Mouse (Mus musculus) hindbrain, embryonic 13.5 days (tissue): Measurements from ENCODE around the gene Il25. TPM values are rescaled to one million over a fixed set of nuclear protein-coding genes. Genes with fewer than 3 reads are reported as not detected.
A peak's percentile ranks its signal among the peaks of the same experiment; 100 is the strongest.

Source experiments
- ATAC-seq: fragments of 200-750 bp; cut with Nextera tagmentation; 2 replicates; pipeline ENCODE4 v1.8.0; 2017; ENCODE audit warnings: moderate TSS enrichment; ENCODE audit not compliant: low FRiP score
- H3K27ac ChIP-seq: fragments of 300-500 bp; sonication (generic); 2 replicates; pipeline ENCODE4 v1.5.1; 2015; ENCODE audit warnings: inconsistent platforms, mild to moderate bottlenecking, moderate library complexity
- H3K27me3 ChIP-seq: fragments of 300-500 bp; sonication (generic); 2 replicates; pipeline ENCODE4 v1.6.1; 2015; ENCODE audit warnings: mild to moderate bottlenecking, inconsistent platforms
- H3K36me3 ChIP-seq: fragments of 300-500 bp; sonication (generic); 2 replicates; pipeline ENCODE4 v1.6.1; 2015; ENCODE audit warnings: mild to moderate bottlenecking, inconsistent platforms
- H3K4me1 ChIP-seq: fragments of 300-500 bp; sonication (generic); replicated peaks from 2 replicates; pipeline ENCODE4 v1.6.1; 2015; ENCODE audit warnings: inconsistent platforms
- H3K4me2 ChIP-seq: fragments of 300-500 bp; sonication (generic); 2 replicates; pipeline ENCODE4 v1.6.1; 2015; ENCODE audit warnings: inconsistent platforms, mild to moderate bottlenecking, moderate library complexity
- H3K4me3 ChIP-seq: fragments of 300-500 bp; sonication (generic); 2 replicates; pipeline ENCODE4 v1.5.1; 2015; ENCODE audit warnings: mild to moderate bottlenecking, inconsistent platforms
- H3K9ac ChIP-seq: fragments of 300-500 bp; sonication (generic); 2 replicates; pipeline ENCODE4 v1.6.1; 2015; ENCODE audit warnings: mild to moderate bottlenecking, inconsistent platforms
- H3K9me3 ChIP-seq: fragments of 300-500 bp; sonication (generic); 2 replicates; pipeline ENCODE4 v1.6.1; 2016; ENCODE audit warnings: inconsistent platforms
- WGBS: fragments of 180-500 bp; shearing (Covaris S2); methylation state at CpG from one replicate; pipeline ENCODE4 v1.1.7; 2015; 5-methylcytosine and 5-hydroxymethylcytosine counted together
- polyA plus RNA-seq: library from polyadenylated mRNA; unstranded; fragments of >200 nt; fragmentation: Nextera tagmentation; extraction: Ambion mirVana; gene quantifications from 2 replicates; pipeline ENCODE4 v1.2.1, GENCODE M21; 2015

Gene Il25
- 0.38 and 0.83 TPM in 2 replicates for polyA plus RNA-seq

DNA sequence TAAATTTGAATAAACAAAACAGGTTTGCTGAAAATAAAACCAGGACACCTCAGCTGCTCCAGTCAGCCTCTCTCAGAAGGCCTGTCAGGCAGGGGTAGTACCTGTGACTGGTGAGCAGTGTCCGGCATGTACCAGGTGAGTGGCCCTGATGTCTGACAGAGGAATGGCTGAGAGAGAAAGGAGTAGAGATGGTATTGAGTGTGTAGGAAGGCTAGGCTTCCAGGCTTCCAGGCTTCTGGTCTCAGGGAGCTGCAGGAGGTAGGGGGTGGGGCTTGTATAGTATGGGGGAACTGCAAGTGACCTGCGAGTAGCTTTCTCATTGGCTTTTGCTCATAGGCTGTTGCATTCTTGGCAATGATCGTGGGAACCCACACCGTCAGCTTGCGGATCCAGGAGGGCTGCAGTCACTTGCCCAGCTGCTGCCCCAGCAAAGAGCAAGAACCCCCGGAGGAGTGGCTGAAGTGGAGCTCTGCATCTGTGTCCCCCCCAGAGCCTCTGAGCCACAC is at the start of gene Il25:
TSS of gene Il25 (plus strand) at position 51 of the 506 bp plus-strand sequence.
- 24% methylated on average over 6 of the region's 6 CpGs for WGBS
- no peaks in the 10 kb centered on the region for H3K9me3 ChIP-seq
- peaks cover 32% of the 10 kb centered on the region for H3K4me1 ChIP-seq
- ATAC-seq: no peak
- peaks cover 10% of the 10 kb centered on the region; the same call in 1 of the 2 replicates for H3K27me3 ChIP-seq
- no peak within 1 kb of the TSS for H3K4me3 ChIP-seq
- H3K9ac ChIP-seq: peak within 1 kb of the TSS; percentile 26; the same call in 1 of the 2 replicates
- peak within 1 kb of the TSS; percentile 23 for H3K4me2 ChIP-seq
- no peak within 1 kb of the TSS for H3K27ac ChIP-seq
- no peaks in the 10 kb centered on the region for H3K36me3 ChIP-seq

- H3K36me3 ChIP-seq: peaks cover 25% of the 10 kb centered on the region
- under 1% methylated on average over 27 of the region's 27 CpGs for whole genome bisulfite sequencing
- H3K4me2 ChIP-seq: peak within 1 kb of the TSS; percentile 81
- peaks cover 6% of the 10 kb centered on the region for H3K27me3 ChIP-seq
- ATAC-seq: peak; percentile 90
- H3K27ac ChIP-seq: peak within 1 kb of the TSS; percentile 94
- H3K4me3 ChIP-seq: peak within 1 kb of the TSS; percentile 72
- peaks cover 33% of the 10 kb centered on the region for H3K4me1 ChIP-seq
- H3K9me3 ChIP-seq: no peaks in the 10 kb centered on the region
- H3K9ac ChIP-seq: peak within 1 kb of the TSS; percentile 89
Measured at GRCm38 (mm10) chr14:54883154-54884021, 49.1 kb upstream of the Il25 start, which contains the start of the genes Bcl2l2 and Gm20521. Bcl2l2 (plus strand) TSS chr14:54883377. Gm20521 (plus strand) TSS chr14:54883441.

- H3K4me2 ChIP-seq: peak overlapping the region; percentile 81
- H3K4me3 ChIP-seq: peak overlapping the region; percentile 72
- WGBS: 39% methylated on average over 21 of the region's 21 CpGs
- H3K4me1 ChIP-seq: peaks cover 33% of the 10 kb centered on the region
- H3K9me3 ChIP-seq: no peaks in the 10 kb centered on the region
- peaks cover 28% of the 10 kb centered on the region for H3K36me3 ChIP-seq
- peak overlapping the region; percentile 89 for H3K9ac ChIP-seq
- H3K27me3 ChIP-seq: no peaks in the 10 kb centered on the region
- ATAC-seq: no peak
- H3K27ac ChIP-seq: peak overlapping the region; percentile 94
Measured at GRCm38 (mm10) chr14:54884022-54884712, 48.3 kb upstream of the Il25 start.

DNA sequence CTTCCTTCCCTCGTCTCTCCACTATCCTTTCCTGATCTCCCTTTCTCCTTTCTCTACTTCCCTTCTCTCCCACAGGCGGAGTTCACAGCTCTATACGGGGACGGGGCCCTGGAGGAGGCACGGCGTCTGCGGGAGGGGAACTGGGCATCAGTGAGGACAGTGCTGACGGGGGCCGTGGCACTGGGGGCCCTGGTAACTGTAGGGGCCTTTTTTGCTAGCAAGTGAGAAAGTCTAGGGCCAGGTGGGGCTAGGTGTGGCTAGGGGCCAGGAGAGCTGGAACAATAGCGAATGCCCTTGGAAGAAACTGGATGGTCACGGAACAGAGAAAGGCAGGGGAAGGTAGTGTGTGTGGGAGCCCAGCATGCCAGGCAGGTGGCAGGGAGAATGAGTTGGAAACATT is 47.2 kb upstream of the Il25 start:
- Histone ChIP-seq H3K4me1 (peaks cover 33% of the 10 kb centered on the region), H3K4me3 (no peak overlapping the region), H3K9ac (peak overlapping the region; percentile 53), H3K27me3 (no peaks in the 10 kb centered on the region), H3K4me2 (peak overlapping the region; percentile 81), H3K9me3 (no peaks in the 10 kb centered on the region), H3K36me3 (peaks cover 28% of the 10 kb centered on the region), H3K27ac (no peak overlapping the region)
- ATAC-seq: no peak
- 90% methylated on average over 11 of the region's 11 CpGs for WGBS

- H3K4me1 ChIP-seq: peaks cover 26% of the 10 kb centered on the region
- H3K36me3 ChIP-seq: peaks cover 22% of the 10 kb centered on the region
- H3K4me2 ChIP-seq: peak within 1 kb of the TSS; percentile 48
- no peaks in the 10 kb centered on the region for H3K27me3 ChIP-seq
- no peaks in the 10 kb centered on the region for H3K9me3 ChIP-seq
- H3K27ac ChIP-seq: peak within 1 kb of the TSS; percentile 86
- peak within 1 kb of the TSS; percentile 93 for H3K4me3 ChIP-seq
- H3K9ac ChIP-seq: peak within 1 kb of the TSS; percentile 56; the same call in 1 of the 2 replicates
- ATAC-seq: no peak
- WGBS: 95% methylated on average over 3 of the region's 3 CpGs
Measured at GRCm38 (mm10) chr14:54892200-54892599, 40.3 kb upstream of the Il25 start, which contains the start of gene Pabpn1. Pabpn1 (plus strand) TSS chr14:54892500.

GRCm38 (mm10) chr14:54893651-54894181 is 38.8 kb upstream of the Il25 start:
- WGBS: under 1% methylated on average over 38 of the region's 38 CpGs
- ATAC-seq: peak; percentile 99
- Histone ChIP-seq H3K4me3 (peak overlapping the region; percentile 93), H3K27me3 (no peaks in the 10 kb centered on the region), H3K4me2 (peak overlapping the region; percentile 48), H3K36me3 (peaks cover 33% of the 10 kb centered on the region), H3K9me3 (no peaks in the 10 kb centered on the region), H3K4me1 (peaks cover 29% of the 10 kb centered on the region), H3K27ac (peak overlapping the region; percentile 98), H3K9ac (peak overlapping the region; percentile 100)

GRCm38 (mm10) chr14:54894296-54895151 is 38.0 kb upstream of the Il25 start:
- H3K36me3 ChIP-seq: peaks cover 30% of the 10 kb centered on the region
- under 1% methylated on average over 53 of the region's 54 CpGs for WGBS
- ATAC-seq: peak; percentile 58
- H3K4me3 ChIP-seq: peak overlapping the region; percentile 93
- H3K9me3 ChIP-seq: no peaks in the 10 kb centered on the region
- H3K4me2 ChIP-seq: peak overlapping the region; percentile 75
- H3K27ac ChIP-seq: peak overlapping the region; percentile 98
- peaks cover 29% of the 10 kb centered on the region for H3K4me1 ChIP-seq
- no peaks in the 10 kb centered on the region for H3K27me3 ChIP-seq
- peak overlapping the region; percentile 100 for H3K9ac ChIP-seq

DNA sequence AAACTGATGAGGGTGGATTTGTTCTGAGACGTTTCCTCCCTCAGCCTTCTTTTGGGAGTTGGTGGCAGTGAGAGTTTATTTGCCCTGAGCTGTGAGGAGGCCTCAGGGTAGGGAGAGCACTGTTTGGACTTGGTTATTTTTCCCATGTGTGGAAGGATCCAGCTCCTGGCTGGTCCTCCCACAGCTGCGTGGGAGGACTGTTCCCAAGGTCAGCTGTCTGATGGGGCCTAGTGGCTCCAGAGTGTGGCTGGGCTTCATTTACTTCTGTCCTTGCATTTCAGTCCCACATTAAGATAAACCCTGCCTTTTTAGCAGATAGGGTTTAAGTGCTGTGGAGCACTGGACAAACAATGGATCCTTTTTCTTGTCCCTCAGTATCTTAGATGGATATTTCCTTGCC is 35.0 kb upstream of the Il25 start:
- no peak for ATAC-seq
- Histone ChIP-seq H3K4me1 (peaks cover 29% of the 10 kb centered on the region), H3K27ac (peak overlapping the region; percentile 24; the same call in 1 of the 2 replicates), H3K36me3 (peaks cover 30% of the 10 kb centered on the region), H3K9ac (peak overlapping the region; percentile 21; the same call in 1 of the 2 replicates), H3K4me3 (no peak overlapping the region), H3K4me2 (no peak overlapping the region), H3K27me3 (no peaks in the 10 kb centered on the region), H3K9me3 (no peaks in the 10 kb centered on the region)
- WGBS: 66% methylated on average over 2 of the region's 2 CpGs

GRCm38 (mm10) chr14:54900383-54900782 is 32.1 kb upstream of the Il25 start:
- Histone ChIP-seq H3K9ac (no peak overlapping the region), H3K27ac (peak overlapping the region; percentile 26; the same call in 1 of the 2 replicates), H3K36me3 (peaks cover 49% of the 10 kb centered on the region), H3K9me3 (no peaks in the 10 kb centered on the region), H3K4me3 (no peak overlapping the region), H3K4me1 (peaks cover 22% of the 10 kb centered on the region), H3K4me2 (no peak overlapping the region), H3K27me3 (no peaks in the 10 kb centered on the region)
- WGBS: under 1% methylated on average over 3 of the region's 3 CpGs
- peak; percentile 69 for ATAC-seq

DNA sequence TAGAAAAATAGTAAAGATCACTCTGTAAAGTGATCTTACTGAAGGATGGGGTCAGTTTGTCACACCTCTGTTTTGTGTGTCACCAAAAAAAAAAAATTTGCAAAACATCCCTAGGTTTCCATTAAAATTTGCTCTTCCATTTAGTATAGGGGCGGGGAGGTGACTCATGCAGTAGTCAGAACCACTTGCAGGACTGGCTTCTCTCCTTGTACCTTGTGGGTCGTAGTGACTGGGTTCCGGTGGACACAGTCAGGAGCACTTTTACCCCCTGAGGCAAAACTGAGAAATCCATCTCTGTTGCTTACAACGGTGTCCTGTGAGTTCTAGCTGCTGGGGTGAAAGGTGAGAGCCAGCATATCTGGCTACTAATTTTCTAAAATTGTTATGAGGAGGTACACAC is 28.9 kb upstream of the Il25 start:
- Histone ChIP-seq H3K9me3 (no peaks in the 10 kb centered on the region), H3K27ac (no peak overlapping the region), H3K27me3 (no peaks in the 10 kb centered on the region), H3K9ac (no peak overlapping the region), H3K4me3 (no peak overlapping the region), H3K4me1 (peaks cover 13% of the 10 kb centered on the region), H3K4me2 (no peak overlapping the region), H3K36me3 (peaks cover 50% of the 10 kb centered on the region)
- no peak for ATAC-seq
- 96% methylated on average over 4 of the region's 4 CpGs for WGBS

- no peak overlapping the region for H3K4me2 ChIP-seq
- H3K27ac ChIP-seq: no peak overlapping the region
- no peak for ATAC-seq
- WGBS: 92% methylated on average over 7 of the region's 7 CpGs
- no peaks in the 10 kb centered on the region for H3K27me3 ChIP-seq
- peaks cover 54% of the 10 kb centered on the region for H3K4me1 ChIP-seq
- no peak overlapping the region for H3K4me3 ChIP-seq
- peak overlapping the region; percentile 49 for H3K9ac ChIP-seq
- no peaks in the 10 kb centered on the region for H3K9me3 ChIP-seq
- peaks cover 65% of the 10 kb centered on the region for H3K36me3 ChIP-seq
Measured at GRCm38 (mm10) chr14:54908682-54909081, 23.8 kb upstream of the Il25 start.
